Mouse (Mus musculus) neural tube, embryonic 11.5 days (tissue): ENCODE data around the gene Cfc1. TPM values are rescaled to one million over a fixed set of nuclear protein-coding genes. Genes with fewer than 3 reads are reported as not detected.

Experiments
- ATAC-seq: fragments of 200-750 bp; cut with Nextera tagmentation; 2 replicates; pipeline ENCODE4 v1.8.0; 2017; ENCODE audit warnings: moderate number of reproducible peaks, mild to moderate bottlenecking, moderate TSS enrichment, moderate library complexity; ENCODE audit not compliant: insufficient read depth, low FRiP score, low TSS enrichment
- DNase-seq: peaks from one replicate; pipeline ENCODE4 v3.0.0-alpha.2; 2015; ENCODE audit warnings: low spot score
- H3K27ac ChIP-seq: fragments of 300-500 bp; sonication (generic); 2 replicates; pipeline ENCODE4 v1.5.1; 2014; ENCODE audit warnings: low read depth, mild to moderate bottlenecking, low read length
- H3K27me3 ChIP-seq: fragments of 300-500 bp; sonication (generic); 2 replicates; pipeline ENCODE4 v1.6.1; 2014; ENCODE audit warnings: mild to moderate bottlenecking, low read length, mixed read lengths; ENCODE audit not compliant: control insufficient read depth, insufficient read depth
- H3K36me3 ChIP-seq: fragments of 300-500 bp; sonication (generic); 2 replicates; pipeline ENCODE4 v1.6.1; 2014; ENCODE audit warnings: mild to moderate bottlenecking, low read length, moderate library complexity, mixed read lengths; ENCODE audit not compliant: control insufficient read depth, insufficient read depth
- H3K4me1 ChIP-seq: fragments of 300-500 bp; sonication (generic); 2 replicates; pipeline ENCODE4 v1.6.1; 2014; ENCODE audit warnings: low read length, mixed read lengths; ENCODE audit not compliant: control insufficient read depth, insufficient read depth
- H3K4me2 ChIP-seq: fragments of 300-500 bp; sonication (generic); 2 replicates; pipeline ENCODE4 v1.6.1; 2014; ENCODE audit warnings: low read depth, mild to moderate bottlenecking, moderate library complexity
- H3K4me3 ChIP-seq: fragments of 300-500 bp; sonication (generic); 2 replicates; pipeline ENCODE4 v1.5.1; 2014; ENCODE audit warnings: low read depth, low read length
- H3K9ac ChIP-seq: fragments of 300-500 bp; sonication (generic); 2 replicates; pipeline ENCODE4 v1.6.1; 2014; ENCODE audit warnings: mild to moderate bottlenecking, low read length
- H3K9me3 ChIP-seq: fragments of 300-500 bp; sonication (generic); 2 replicates; pipeline ENCODE4 v1.6.1; 2016; ENCODE audit warnings: low read length; ENCODE audit not compliant: control insufficient read depth
- WGBS: fragments of 180-500 bp; shearing (Covaris S2); extraction: QIAGEN DNeasy Blood & Tissue Kit; methylation state at CpG from one replicate; pipeline ENCODE4 v1.1.7; 2014; 5-methylcytosine and 5-hydroxymethylcytosine counted together
- polyA plus RNA-seq: library from polyadenylated mRNA; unstranded; fragments of >200 nt; fragmentation: Nextera tagmentation; extraction: Ambion mirVana; gene quantifications from 2 replicates; pipeline ENCODE4 v1.2.1, GENCODE M21; 2014

Cfc1 gene
- polyA plus RNA-seq, 1 experiment from 2014 or later, result not detected

DNA sequence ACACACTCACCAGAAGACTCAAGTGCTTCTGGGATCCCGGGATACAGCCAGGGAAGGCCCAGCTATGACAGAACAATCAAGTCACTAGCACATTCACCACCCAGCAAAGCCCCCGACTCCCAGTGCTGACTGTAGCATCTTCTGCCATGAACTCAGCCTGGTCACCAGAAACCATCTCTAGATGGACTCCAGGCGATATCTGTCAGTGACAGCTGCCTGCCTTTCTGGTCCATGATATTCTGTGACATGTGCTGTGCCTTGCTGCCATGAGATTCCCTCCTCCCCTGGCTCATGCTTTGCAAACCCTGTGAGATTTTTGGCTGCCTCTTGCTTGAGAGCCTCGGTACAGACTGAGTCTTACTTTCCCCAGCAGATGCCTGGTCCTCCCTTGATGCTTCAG lies 49.3 kb downstream of the Cfc1 start:
- ATAC-seq (no peak), DNase-seq (no peak)
- Histone ChIP-seq H3K27me3 (no peaks in the 10 kb centered on the region), H3K36me3 (no peaks in the 10 kb centered on the region), H3K4me1 (no peaks in the 10 kb centered on the region), H3K27ac (no peak overlapping the region), H3K4me2 (no peak overlapping the region), H3K4me3 (no peak overlapping the region), H3K9me3 (no peaks in the 10 kb centered on the region), H3K9ac (no peak overlapping the region)
- WGBS, result 82% methylated on average over 4 of the region's 4 CpGs

- H3K4me2 ChIP-seq, result no peak overlapping the region
- H3K27me3 ChIP-seq, result no peaks in the 10 kb centered on the region
- no peaks in the 10 kb centered on the region for H3K36me3 ChIP-seq
- H3K4me1 ChIP-seq, result no peaks in the 10 kb centered on the region
- WGBS, result 86% methylated on average over 22 of the region's 22 CpGs
- H3K4me3 ChIP-seq, result no peak overlapping the region
- ATAC-seq (no peak), DNase-seq (no peak)
- H3K27ac ChIP-seq, result no peak overlapping the region
- no peaks in the 10 kb centered on the region for H3K9me3 ChIP-seq
- no peak overlapping the region for H3K9ac ChIP-seq
These were observed 52.0 kb downstream of the Cfc1 start for GRCm38 (mm10) chr1:34587298-34588096.

Other genes starting within 250 kb of the Cfc1 start
- gene Ccdc115, start 96.0 kb upstream of the Cfc1 start, polyA plus RNA-seq, result 63.3 and 71.2 TPM in 2 replicates
- gene Imp4, start 95.8 kb upstream of the Cfc1 start, polyA plus RNA-seq, result 107 and 108 TPM in 2 replicates
- 6.6 and 8.0 TPM in 2 replicates for gene Ptpn18, start 75.9 kb upstream of the Cfc1 start, polyA plus RNA-seq
- gene Prss39, start 37.2 kb upstream of the Cfc1 start, polyA plus RNA-seq, result not detected in 2 replicates
- gene Prss40, start 25.3 kb downstream of the Cfc1 start, polyA plus RNA-seq, result not detected in 2 replicates
- 5.0 and 5.6 TPM in 2 replicates for gene Amer3, start 44.0 kb downstream of the Cfc1 start, polyA plus RNA-seq